Mouse (Mus musculus): Measurements from ENCODE around the gene Sun2. TPM values are rescaled to one million over a fixed set of nuclear protein-coding genes. Genes with fewer than 3 reads are reported as not detected.

The Sun2 gene
- total RNA-seq, 4 experiments from 2014 or later = 48.3 to 71.4 (median 53.9) TPM

- DNase-seq = no peak
These were observed 12.8 kb upstream of the Sun2 start for GRCm38 (mm10) chr15:79755176-79755575.

GRCm38 (mm10) chr15:79753873-79754272 lies 11.5 kb upstream of the Sun2 start:
- DNase-seq = no peak

- no peak for DNase-seq
These were observed 11.1 kb upstream of the Sun2 start for GRCm38 (mm10) chr15:79753420-79753752.

GRCm38 (mm10) chr15:79752742-79753419 lies 10.5 kb upstream of the Sun2 start:
- DNase-seq = no peak

GRCm38 (mm10) chr15:79751772-79752171 lies 9.4 kb upstream of the Sun2 start:
- no peak for DNase-seq

- DNase-seq = no peak
These were observed 7.9 kb upstream of the Sun2 start for GRCm38 (mm10) chr15:79750266-79750665.

- no peak for DNase-seq
These were observed 6.8 kb upstream of the Sun2 start for GRCm38 (mm10) chr15:79749162-79749561.

GRCm38 (mm10) chr15:79747998-79748397 lies 5.7 kb upstream of the Sun2 start:
- DNase-seq = no peak

- DNase-seq = no peak
These were observed 3.5 kb upstream of the Sun2 start for GRCm38 (mm10) chr15:79745883-79746282.

GRCm38 (mm10) chr15:79745312-79745711 lies 3.0 kb upstream of the Sun2 start:
- no peak for DNase-seq

- DNase-seq = no peak
These were observed 2.4 kb upstream of the Sun2 start for GRCm38 (mm10) chr15:79744742-79745141.

- DNase-seq = no peak
These were observed 1.7 kb upstream of the Sun2 start for GRCm38 (mm10) chr15:79744001-79744400.

GRCm38 (mm10) chr15:79742706-79743023 lies 329 bp upstream of the Sun2 start:
- DNase-seq = no peak

GRCm38 (mm10) chr15:79741173-79741858 lies 1.0 kb downstream of the Sun2 start:
- DNase-seq = no peak

- no peak for DNase-seq
These were observed 1.6 kb downstream of the Sun2 start for GRCm38 (mm10) chr15:79740739-79741138.

- DNase-seq = no peak
These were observed 8.0 kb downstream of the Sun2 start for GRCm38 (mm10) chr15:79734311-79734710.

- DNase-seq = no peak
These were observed 8.7 kb downstream of the Sun2 start for GRCm38 (mm10) chr15:79733640-79734039.

GRCm38 (mm10) chr15:79733192-79733591 lies 9.1 kb downstream of the Sun2 start:
- DNase-seq = no peak

- no peak for DNase-seq
These were observed 10.8 kb downstream of the Sun2 start for GRCm38 (mm10) chr15:79731554-79731953.

- no peak for DNase-seq
These were observed 13.5 kb downstream of the Sun2 start for GRCm38 (mm10) chr15:79728731-79729388.

- DNase-seq = no peak
These were observed 14.0 kb downstream of the Sun2 start for GRCm38 (mm10) chr15:79728311-79728710.

GRCm38 (mm10) chr15:79727840-79728239 lies 14.5 kb downstream of the Sun2 start:
- no peak for DNase-seq

GRCm38 (mm10) chr15:79725190-79725789 lies 17.0 kb downstream of the Sun2 start:
- DNase-seq = no peak

- DNase-seq = no peak
These were observed 18.9 kb downstream of the Sun2 start for GRCm38 (mm10) chr15:79723439-79723838.

Data from adrenal gland, adult 8-10 months (tissue).